ENCODE assay signal across 9 mouse cellular contexts in genomic region chr5:110094847-110095213, GRCm38 (mm10). TPM values are rescaled to one million over a fixed set of nuclear protein-coding genes. Genes with fewer than 3 reads are reported as not detected.
DNase-seq lines count a peak whose midpoint lies in the region; ATAC-seq and TF ChIP-seq lines count a peak whose summit lies in the region.
"Had no signal": no experiment of that assay in that cellular context is flagged by ENCODE, and none has a peak within 500 bp of the region (broad histone marks: within the 10 kb centered on the region; RNA-seq: fewer than 3 reads in every experiment).

No protein-coding gene starts in this region.

- intact Hi-C loops in heart, adult 2 months (cut with DNase I), result loop anchor here (5.0 kb wide), 1 partner anchor 38 kb away; no protein-coding TSS in a partner anchor
- intact Hi-C loops in heart, postnatal 14 days (cut with DNase I), result loop anchor here (5.0 kb wide), 1 partner anchor 38 kb away; no protein-coding TSS in a partner anchor

- H3K79me2 ChIP-seq in heart, adult 2 months (replicated peaks; ENCODE audit: control insufficient read depth, insufficient read depth, low read length), result no peaks in the 10 kb centered on the region
- no peaks in the 10 kb centered on the region for H3K79me2 ChIP-seq in CH12.LX (replicated peaks; ENCODE audit: control insufficient read depth, extremely low read depth, insufficient read depth, poor library complexity, severe bottlenecking)

- TF ChIP-seq RAD21 in CH12.LX (IDR thresholded peaks at IDR 0.05; ENCODE audit: low read depth, low read length), result no peak

- peak; percentile 9; the same call in 1 of the 2 replicates for ATAC-seq in forebrain, embryonic 16.5 days
- peak; percentile 54 for ATAC-seq in liver, postnatal 0 days

- peak overlapping the region; percentile 56 for H3K9ac ChIP-seq in heart, adult 2 months (ENCODE audit: low read depth, low read length)
- H3K9ac ChIP-seq in CH12.LX (ENCODE audit: insufficient read depth, low read depth), result peak overlapping the region; percentile 54
- H3K9ac ChIP-seq in forebrain, embryonic 16.5 days (replicated peaks; ENCODE audit: low read depth, low read length), result peak overlapping the region; percentile 57
- H3K9ac ChIP-seq in liver, postnatal 0 days (replicated peaks), result peak overlapping the region; percentile 47

- no peak for DNase-seq in heart, adult 2 months
- no peak for DNase-seq in heart, postnatal 14 days
- no peak for DNase-seq in CH12.LX (ENCODE audit: extremely low read depth)
- DNase-seq in liver, postnatal 0 days, result no peak
- DNase-seq in layer of hippocampus, adult 11-12 months (ENCODE audit: low spot score), result no peak
- DNase-seq in right cerebral cortex, postnatal 25 days, result no peak
- DNase-seq in natural killer cell, adult 2 months (ENCODE audit: low spot score in 2 of 2), result no peak

- H3K4me1 ChIP-seq in heart, adult 2 months (ENCODE audit: control insufficient read depth, insufficient read depth, low read length), result no peaks in the 10 kb centered on the region; the same call in 1 of the 2 replicates
- H3K4me1 ChIP-seq in CH12.LX (ENCODE audit: control insufficient read depth in 1 of 2, insufficient read depth in 2 of 2), result peaks cover 0 to 25% of the 10 kb centered on the region in 2 experiments; a peak in 2 of 4 replicates
- H3K4me1 ChIP-seq in forebrain, embryonic 16.5 days (replicated peaks; ENCODE audit: control insufficient read depth, insufficient read depth, low read length), result peaks cover 7% of the 10 kb centered on the region
- H3K4me1 ChIP-seq in liver, postnatal 0 days (ENCODE audit: insufficient read depth), result 0 out of 2 replicates have a peak, but pooled peaks cover 3% of the 10 kb centered on the region

- peak overlapping the region; percentile 64 for H3K4me2 ChIP-seq in CH12.LX (ENCODE audit: insufficient read depth, low read depth, poor library complexity, severe bottlenecking)
- H3K4me2 ChIP-seq in forebrain, embryonic 16.5 days (ENCODE audit: low read length), result peak overlapping the region; percentile 58
- peak overlapping the region; percentile 66 for H3K4me2 ChIP-seq in liver, postnatal 0 days (ENCODE audit: low read depth, low read length)

- TF ChIP-seq CTCF in heart, adult 2 months (IDR thresholded peaks at IDR 0.05), result no peak
- no peak for TF ChIP-seq CTCF in CH12.LX (conservative IDR thresholded peaks at IDR 0.05 in 1 of 2, IDR thresholded peaks at IDR 0.05 in 1 of 2; ENCODE audit: low read depth in 2 of 2, low read length in 2 of 2)
- no peak for TF ChIP-seq CTCF in liver, postnatal 0 days (IDR thresholded peaks at IDR 0.05; ENCODE audit: low read depth)

- peak overlapping the region; percentile 67 for H3K27ac ChIP-seq in heart, adult 2 months
- H3K27ac ChIP-seq in CH12.LX (ENCODE audit: insufficient read depth, low read depth), result 0 out of 2 replicates have a peak overlapping the region, but pooled peaks have one; percentile 44
- H3K27ac ChIP-seq in forebrain, embryonic 16.5 days (ENCODE audit: low read length), result no peak overlapping the region
- H3K27ac ChIP-seq in liver, postnatal 0 days (ENCODE audit: low read depth), result peak overlapping the region; percentile 81

- H3K27me3 ChIP-seq in heart, adult 2 months (ENCODE audit: control insufficient read depth, insufficient read depth, low read length), result no peaks in the 10 kb centered on the region
- H3K27me3 ChIP-seq in CH12.LX (replicated peaks), result no peaks in the 10 kb centered on the region
- H3K27me3 ChIP-seq in forebrain, embryonic 16.5 days (replicated peaks; ENCODE audit: control insufficient read depth, insufficient read depth, low read length), result no peaks in the 10 kb centered on the region
- H3K27me3 ChIP-seq in liver, postnatal 0 days (ENCODE audit: insufficient read depth, low read length), result no peaks in the 10 kb centered on the region

- dilution Hi-C loops in CH12.LX (cut with MboI; ENCODE audit: extremely low pct_ligation_motif_present, extremely low pct_unique_long_range_greater_than_20kb, low sequenced_read_pairs), result no loop called here

- WGBS in heart, adult 2 months, result 6% methylated on average over 4 of the region's 4 CpGs
- 1% methylated on average over 4 of the region's 4 CpGs for WGBS in forebrain, embryonic 16.5 days
- 4% methylated on average over 4 of the region's 4 CpGs for WGBS in liver, postnatal 0 days (ENCODE audit: insufficient replicate concordance)

- no peak for TF ChIP-seq EP300 in heart, adult 2 months (IDR thresholded peaks at IDR 0.05; ENCODE audit: insufficient read depth, low read depth, low read length)
- no peak for TF ChIP-seq EP300 in CH12.LX (IDR thresholded peaks at IDR 0.05; ENCODE audit: low read length)
- no peak for TF ChIP-seq EP300 in liver, postnatal 0 days (IDR thresholded peaks at IDR 0.05; ENCODE audit: low read depth)

- in situ Hi-C loops in CH12.LX (cut with MboI; ENCODE audit: low pct_ligation_motif_present, low pct_unique_long_range_greater_than_20kb, low sequenced_read_pairs), result no loop called here

- TF ChIP-seq POLR2A in heart, adult 2 months (IDR thresholded peaks at IDR 0.05; ENCODE audit: insufficient read depth, low read depth, low read length), result no peak
- TF ChIP-seq POLR2A in CH12.LX (IDR thresholded peaks at IDR 0.05; ENCODE audit: low read depth, low read length), result no peak

- H3K36me3 ChIP-seq in heart, adult 2 months (ENCODE audit: control insufficient read depth, insufficient read depth, low read length), result no peaks in the 10 kb centered on the region
- no peaks in the 10 kb centered on the region for H3K36me3 ChIP-seq in CH12.LX (replicated peaks in 1 of 2; ENCODE audit: control insufficient read depth in 1 of 2, insufficient read depth in 1 of 2, low read length in 1 of 2)
- H3K36me3 ChIP-seq in forebrain, embryonic 16.5 days (ENCODE audit: control insufficient read depth, insufficient read depth), result no peaks in the 10 kb centered on the region
- H3K36me3 ChIP-seq in liver, postnatal 0 days (replicated peaks; ENCODE audit: insufficient read depth, low read length), result no peaks in the 10 kb centered on the region

- peak overlapping the region; percentile 61 for H3K4me3 ChIP-seq in heart, adult 2 months
- H3K4me3 ChIP-seq in CH12.LX (replicated peaks in 1 of 3; ENCODE audit: low read depth in 2 of 3, low read length in 2 of 3, poor library complexity in 1 of 3), result peak overlapping the region; percentile 60 to 77 (median 62)
- peak overlapping the region; percentile 52 for H3K4me3 ChIP-seq in forebrain, embryonic 16.5 days (replicated peaks; ENCODE audit: low read length)
- H3K4me3 ChIP-seq in liver, postnatal 0 days (ENCODE audit: low read depth, low read length), result peak overlapping the region; percentile 44

- H3K9me3 ChIP-seq in CH12.LX (replicated peaks; ENCODE audit: low read length), result no peaks in the 10 kb centered on the region
- no peaks in the 10 kb centered on the region for H3K9me3 ChIP-seq in forebrain, embryonic 16.5 days (ENCODE audit: control insufficient read depth, low read length)
- H3K9me3 ChIP-seq in liver, postnatal 0 days (ENCODE audit: low read length), result no peaks in the 10 kb centered on the region

TF ChIP-seq in CH12.LX, 34 proteins besides CTCF, POLR2A, EP300 and RAD21 (continues in another document):
- 0 out of 2 replicates have a peak, but pooled peaks have one; percentile 12 for TF ChIP-seq ETS1 (conservative IDR thresholded peaks at IDR 0.05; ENCODE audit: low read depth, low read length)
- 0 out of 2 replicates have a peak, but pooled peaks have one; percentile 4 for TF ChIP-seq TCF12 (IDR thresholded peaks at IDR 0.05; ENCODE audit: low read depth, low read length)
- TF ChIP-seq MAX (IDR thresholded peaks at IDR 0.05; ENCODE audit: low read length), result no peak

RNA-seq across cellular contexts. Expression of gene Gm35315, which starts 0.6 kb away (rescaled TPM):
- not detected for total RNA-seq in heart, adult 2 months (2021)
- 0.06 TPM in 1 of 2 replicates, not detected in the other for polyA plus RNA-seq in heart, adult 2 months (2012; rRNA removed)
- under 1 TPM in 1 of 2 experiments, not detected in 1; 0.07 TPM for total RNA-seq in heart, postnatal 14 days (2021)
- total RNA-seq in CH12.LX (2012; rRNA removed) (2.3 and 2.6 TPM in 2 replicates), CH12.LX (2014; rRNA removed) (3.7 and 4.0 TPM in 2 replicates)
- 3.3 TPM in 2 replicates for polyA plus RNA-seq in CH12.LX (2012; ENCODE audit: insufficient read length, low read depth)
- polyA plus RNA-seq in forebrain, embryonic 16.5 days (2015; fragmentation: Nextera tagmentation; extraction: Ambion mirVana), result 1.0 and 1.7 TPM in 2 replicates
- 0.47 and 0.51 TPM in 2 replicates for polyA plus RNA-seq in liver, postnatal 0 days (2015; fragmentation: Nextera tagmentation; extraction: Ambion mirVana)

RNA-seq across cellular contexts. Expression of gene Plcxd1, which starts 4.9 kb away (rescaled TPM):
- not detected for total RNA-seq in heart, adult 2 months (2021)
- 0.06 and 0.64 TPM in 2 replicates for polyA plus RNA-seq in heart, adult 2 months (2012; rRNA removed)
- not detected for total RNA-seq in heart, postnatal 14 days (2021)
- total RNA-seq in CH12.LX (2012; rRNA removed), result 0.64 and 0.67 TPM in 2 replicates
- not detected in 2 replicates for total RNA-seq in CH12.LX (2014; rRNA removed)
- polyA plus RNA-seq in CH12.LX (2012; ENCODE audit: insufficient read length, low read depth), result 0.98 and 1.3 TPM in 2 replicates
- polyA plus RNA-seq in forebrain, embryonic 16.5 days (2015; fragmentation: Nextera tagmentation; extraction: Ambion mirVana), result 1.9 and 3.2 TPM in 2 replicates
- polyA plus RNA-seq in liver, postnatal 0 days (2015; fragmentation: Nextera tagmentation; extraction: Ambion mirVana), result 0.32 and 0.48 TPM in 2 replicates
- total RNA-seq: gastrocnemius, adult 8-10 months had no signal

RNA-seq across cellular contexts. Expression of gene Gtpbp6, which starts 13.2 kb away (rescaled TPM):
- 10 to 100 TPM; 26.0 to 27.3 TPM for total RNA-seq in heart, adult 2 months (2021)
- polyA plus RNA-seq in heart, adult 2 months (2012; rRNA removed), result 33.5 and 36.6 TPM in 2 replicates
- 10 to 100 TPM; 27.0 to 29.8 TPM for total RNA-seq in heart, postnatal 14 days (2021)
- total RNA-seq in CH12.LX (2012; rRNA removed) (39.6 and 40.1 TPM in 2 replicates), CH12.LX (2014; rRNA removed) (12.2 and 14.4 TPM in 2 replicates)
- 24.5 and 27.9 TPM in 2 replicates for polyA plus RNA-seq in CH12.LX (2012; ENCODE audit: insufficient read length, low read depth)
- polyA plus RNA-seq in forebrain, embryonic 16.5 days (2015; fragmentation: Nextera tagmentation; extraction: Ambion mirVana), result 61.7 and 68.9 TPM in 2 replicates
- 7.1 and 7.4 TPM in 2 replicates for polyA plus RNA-seq in liver, postnatal 0 days (2015; fragmentation: Nextera tagmentation; extraction: Ambion mirVana)

RNA-seq across cellular contexts. Expression of gene Zfp605, which starts 15.1 kb away (rescaled TPM):
- total RNA-seq in heart, adult 2 months (2021), result 1 to 10 TPM; 2.2 to 3.3 TPM
- 0.68 and 1.2 TPM in 2 replicates for polyA plus RNA-seq in heart, adult 2 months (2012; rRNA removed)
- total RNA-seq in heart, postnatal 14 days (2021), result 1 to 10 TPM; 2.9 to 3.0 TPM
- total RNA-seq in CH12.LX (2012; rRNA removed) (4.3 and 5.9 TPM in 2 replicates), CH12.LX (2014; rRNA removed) (4.2 and 5.3 TPM in 2 replicates)
- polyA plus RNA-seq in CH12.LX (2012; ENCODE audit: insufficient read length, low read depth), result 3.6 and 3.9 TPM in 2 replicates
- 20.1 and 21.1 TPM in 2 replicates for polyA plus RNA-seq in forebrain, embryonic 16.5 days (2015; fragmentation: Nextera tagmentation; extraction: Ambion mirVana)
- 0.76 and 0.99 TPM in 2 replicates for polyA plus RNA-seq in liver, postnatal 0 days (2015; fragmentation: Nextera tagmentation; extraction: Ambion mirVana)

RNA-seq across cellular contexts. Expression of gene Gm17655, which starts 22.5 kb away (rescaled TPM):
- 1 to 10 TPM in 1 of 2 experiments, under 1 TPM in 1; 0.98 to 3.1 TPM for total RNA-seq in heart, adult 2 months (2021)
- polyA plus RNA-seq in heart, adult 2 months (2012; rRNA removed), result 0.12 and 0.53 TPM in 2 replicates
- 1 to 10 TPM; 2.9 to 3.6 TPM for total RNA-seq in heart, postnatal 14 days (2021)
- total RNA-seq in CH12.LX (2012; rRNA removed) (2.3 and 5.7 TPM in 2 replicates), CH12.LX (2014; rRNA removed) (4.7 and 5.1 TPM in 2 replicates)
- 1.9 and 2.6 TPM in 2 replicates for polyA plus RNA-seq in CH12.LX (2012; ENCODE audit: insufficient read length, low read depth)
- 3.3 and 7.5 TPM in 2 replicates for polyA plus RNA-seq in forebrain, embryonic 16.5 days (2015; fragmentation: Nextera tagmentation; extraction: Ambion mirVana)
- 0.62 and 1.2 TPM in 2 replicates for polyA plus RNA-seq in liver, postnatal 0 days (2015; fragmentation: Nextera tagmentation; extraction: Ambion mirVana)
